Mouse (Mus musculus): ENCODE measurements at regions not wholly inside any gene's neighbourhood (a gene's known extent, or its start where the extent isn't known, plus 50 kb on each side); places are given as distances from the start of the nearest gene placed in this dataset.

- Histone ChIP-seq H3K9me3 (replicated peaks; ENCODE audit: control insufficient read depth, low read length) (no peaks in the 10 kb centered on the region), H3K36me3 (replicated peaks; ENCODE audit: control insufficient read depth, insufficient read depth, low read depth, low read length) (no peaks in the 10 kb centered on the region), H3K4me2 (ENCODE audit: low read depth, low read length) (no peak overlapping the region), H3K9ac (replicated peaks; ENCODE audit: low read length) (no peak overlapping the region), H3K4me3 (ENCODE audit: low read depth, low read length) (no peak overlapping the region), H3K27me3 (ENCODE audit: control insufficient read depth, insufficient read depth, low read length) (no peaks in the 10 kb centered on the region), H3K27ac (replicated peaks; ENCODE audit: low read depth, low read length) (no peak overlapping the region), H3K4me1 (ENCODE audit: control insufficient read depth, insufficient read depth, low read length) (no peaks in the 10 kb centered on the region)
- no peak for ATAC-seq (replicated peaks; ENCODE audit: insufficient number of reproducible peaks, low FRiP score, low TSS enrichment, low read depth)
- WGBS = 75% methylated on average over 7 of the region's 7 CpGs
- DNase-seq (ENCODE audit: low spot score) = no peak
Observed at GRCm38 (mm10) chr1:133527651-133528385, 82.3 kb downstream of the Snrpe start.

GRCm38 (mm10) chr1:133522825-133523224 lies 87.3 kb downstream of the Snrpe start:
- Histone ChIP-seq H3K27ac (replicated peaks; ENCODE audit: low read depth, low read length) (no peak overlapping the region), H3K9ac (replicated peaks; ENCODE audit: low read length) (no peak overlapping the region), H3K4me1 (ENCODE audit: control insufficient read depth, insufficient read depth, low read length) (no peaks in the 10 kb centered on the region), H3K9me3 (replicated peaks; ENCODE audit: control insufficient read depth, low read length) (no peaks in the 10 kb centered on the region), H3K4me3 (ENCODE audit: low read depth, low read length) (no peak overlapping the region), H3K27me3 (ENCODE audit: control insufficient read depth, insufficient read depth, low read length) (no peaks in the 10 kb centered on the region), H3K36me3 (replicated peaks; ENCODE audit: control insufficient read depth, insufficient read depth, low read depth, low read length) (no peaks in the 10 kb centered on the region), H3K4me2 (ENCODE audit: low read depth, low read length) (no peak overlapping the region)
- ATAC-seq (replicated peaks; ENCODE audit: insufficient number of reproducible peaks, low FRiP score, low TSS enrichment, low read depth) (no peak), DNase-seq (ENCODE audit: low spot score) (no peak)
- 78% methylated on average over 1 of the region's 1 CpGs for WGBS

GRCm38 (mm10) chr1:133520652-133521051 lies 89.4 kb downstream of the Snrpe start:
- no peaks in the 10 kb centered on the region for H3K27me3 ChIP-seq (ENCODE audit: control insufficient read depth, insufficient read depth, low read length)
- no peaks in the 10 kb centered on the region for H3K36me3 ChIP-seq (replicated peaks; ENCODE audit: control insufficient read depth, insufficient read depth, low read depth, low read length)
- DNase-seq (ENCODE audit: low spot score) (no peak), ATAC-seq (replicated peaks; ENCODE audit: insufficient number of reproducible peaks, low FRiP score, low TSS enrichment, low read depth) (no peak)
- H3K9me3 ChIP-seq (replicated peaks; ENCODE audit: control insufficient read depth, low read length) = no peaks in the 10 kb centered on the region
- no peak overlapping the region for H3K4me2 ChIP-seq (ENCODE audit: low read depth, low read length)
- no peaks in the 10 kb centered on the region for H3K4me1 ChIP-seq (ENCODE audit: control insufficient read depth, insufficient read depth, low read length)
- 70% methylated on average over 8 of the region's 8 CpGs for WGBS
- no peak overlapping the region for H3K4me3 ChIP-seq (ENCODE audit: low read depth, low read length)
- H3K9ac ChIP-seq (replicated peaks; ENCODE audit: low read length) = no peak overlapping the region
- H3K27ac ChIP-seq (replicated peaks; ENCODE audit: low read depth, low read length) = no peak overlapping the region

GRCm38 (mm10) chr1:133517020-133517419 lies 92.8 kb upstream of the Sox13 start:
- no peak for DNase-seq (ENCODE audit: low spot score)
- no peaks in the 10 kb centered on the region for H3K27me3 ChIP-seq (ENCODE audit: control insufficient read depth, insufficient read depth, low read length)
- no peaks in the 10 kb centered on the region for H3K4me1 ChIP-seq (ENCODE audit: control insufficient read depth, insufficient read depth, low read length)
- H3K27ac ChIP-seq (replicated peaks; ENCODE audit: low read depth, low read length) = no peak overlapping the region
- H3K9me3 ChIP-seq (replicated peaks; ENCODE audit: control insufficient read depth, low read length) = no peaks in the 10 kb centered on the region
- no peak overlapping the region for H3K4me2 ChIP-seq (ENCODE audit: low read depth, low read length)
- no peak overlapping the region for H3K9ac ChIP-seq (replicated peaks; ENCODE audit: low read length)
- WGBS = 96% methylated on average over 5 of the region's 5 CpGs
- H3K36me3 ChIP-seq (replicated peaks; ENCODE audit: control insufficient read depth, insufficient read depth, low read depth, low read length) = no peaks in the 10 kb centered on the region
- no peak overlapping the region for H3K4me3 ChIP-seq (ENCODE audit: low read depth, low read length)
- no peak for ATAC-seq (replicated peaks; ENCODE audit: insufficient number of reproducible peaks, low FRiP score, low TSS enrichment, low read depth)

- ATAC-seq (replicated peaks; ENCODE audit: insufficient number of reproducible peaks, low FRiP score, low TSS enrichment, low read depth) = no peak
- Histone ChIP-seq H3K9me3 (replicated peaks; ENCODE audit: control insufficient read depth, low read length) (no peaks in the 10 kb centered on the region), H3K9ac (replicated peaks; ENCODE audit: low read length) (no peak overlapping the region), H3K27me3 (ENCODE audit: control insufficient read depth, insufficient read depth, low read length) (no peaks in the 10 kb centered on the region), H3K4me1 (ENCODE audit: control insufficient read depth, insufficient read depth, low read length) (no peaks in the 10 kb centered on the region), H3K36me3 (replicated peaks; ENCODE audit: control insufficient read depth, insufficient read depth, low read depth, low read length) (no peaks in the 10 kb centered on the region), H3K27ac (replicated peaks; ENCODE audit: low read depth, low read length) (no peak overlapping the region), H3K4me3 (ENCODE audit: low read depth, low read length) (no peak overlapping the region), H3K4me2 (ENCODE audit: low read depth, low read length) (no peak overlapping the region)
- WGBS = 57% methylated on average over 3 of the region's 3 CpGs
- DNase-seq (ENCODE audit: low spot score) = no peak
Observed at GRCm38 (mm10) chr1:133504116-133504515, 79.9 kb upstream of the Sox13 start.

GRCm38 (mm10) chr1:133503336-133503735 lies 79.2 kb upstream of the Sox13 start:
- Histone ChIP-seq H3K4me2 (ENCODE audit: low read depth, low read length) (no peak overlapping the region), H3K9ac (replicated peaks; ENCODE audit: low read length) (no peak overlapping the region), H3K4me1 (ENCODE audit: control insufficient read depth, insufficient read depth, low read length) (no peaks in the 10 kb centered on the region), H3K9me3 (replicated peaks; ENCODE audit: control insufficient read depth, low read length) (no peaks in the 10 kb centered on the region), H3K4me3 (ENCODE audit: low read depth, low read length) (no peak overlapping the region), H3K27me3 (ENCODE audit: control insufficient read depth, insufficient read depth, low read length) (no peaks in the 10 kb centered on the region), H3K27ac (replicated peaks; ENCODE audit: low read depth, low read length) (no peak overlapping the region), H3K36me3 (replicated peaks; ENCODE audit: control insufficient read depth, insufficient read depth, low read depth, low read length) (no peaks in the 10 kb centered on the region)
- ATAC-seq (replicated peaks; ENCODE audit: insufficient number of reproducible peaks, low FRiP score, low TSS enrichment, low read depth) (no peak), DNase-seq (ENCODE audit: low spot score) (no peak)
- 92% methylated on average over 2 of the region's 2 CpGs for WGBS

GRCm38 (mm10) chr1:133501016-133501415 lies 76.8 kb upstream of the Sox13 start:
- Histone ChIP-seq H3K4me1 (ENCODE audit: control insufficient read depth, insufficient read depth, low read length) (no peaks in the 10 kb centered on the region), H3K4me2 (ENCODE audit: low read depth, low read length) (no peak overlapping the region), H3K27ac (replicated peaks; ENCODE audit: low read depth, low read length) (no peak overlapping the region), H3K9me3 (replicated peaks; ENCODE audit: control insufficient read depth, low read length) (no peaks in the 10 kb centered on the region), H3K4me3 (ENCODE audit: low read depth, low read length) (no peak overlapping the region), H3K9ac (replicated peaks; ENCODE audit: low read length) (no peak overlapping the region), H3K36me3 (replicated peaks; ENCODE audit: control insufficient read depth, insufficient read depth, low read depth, low read length) (no peaks in the 10 kb centered on the region), H3K27me3 (ENCODE audit: control insufficient read depth, insufficient read depth, low read length) (no peaks in the 10 kb centered on the region)
- ATAC-seq (replicated peaks; ENCODE audit: insufficient number of reproducible peaks, low FRiP score, low TSS enrichment, low read depth) (0 out of 2 replicates have a peak, but pooled peaks have one; percentile 44), DNase-seq (ENCODE audit: low spot score) (no peak)
- WGBS = 51% methylated on average over 13 of the region's 13 CpGs

GRCm38 (mm10) chr1:133492986-133493741 lies 69.0 kb upstream of the Sox13 start:
- Histone ChIP-seq H3K4me1 (ENCODE audit: control insufficient read depth, insufficient read depth, low read length) (0 out of 2 replicates have a peak, but pooled peaks cover 2% of the 10 kb centered on the region), H3K9ac (replicated peaks; ENCODE audit: low read length) (peak overlapping the region; percentile 63)
- under 1% methylated on average over 29 of the region's 29 CpGs for whole genome bisulfite sequencing

More at GRCm38 (mm10) chr1:133492986-133493741, 69.0 kb upstream of the Sox13 start:
- peak overlapping the region; percentile 77 for H3K4me2 ChIP-seq (ENCODE audit: low read depth, low read length)
- H3K9me3 ChIP-seq (replicated peaks; ENCODE audit: control insufficient read depth, low read length) = no peaks in the 10 kb centered on the region
- H3K4me3 ChIP-seq (ENCODE audit: low read depth, low read length) = peak overlapping the region; percentile 22
- no peaks in the 10 kb centered on the region for H3K36me3 ChIP-seq (replicated peaks; ENCODE audit: control insufficient read depth, insufficient read depth, low read depth, low read length)
- ATAC-seq (replicated peaks; ENCODE audit: insufficient number of reproducible peaks, low FRiP score, low TSS enrichment, low read depth) (peak; percentile 60), DNase-seq (ENCODE audit: low spot score) (peak; percentile 73)
- peak overlapping the region; percentile 89 for H3K27ac ChIP-seq (replicated peaks; ENCODE audit: low read depth, low read length)
- H3K27me3 ChIP-seq (ENCODE audit: control insufficient read depth, insufficient read depth, low read length) = no peaks in the 10 kb centered on the region

All from embryonic facial prominence, embryonic 11.5 days (tissue).